Mouse (Mus musculus) gastrocnemius, postnatal 4 days (tissue): ENCODE measurements around the gene Edar. TPM values are rescaled to one million over a fixed set of nuclear protein-coding genes. Genes with fewer than 3 reads are reported as not detected.
"Not testable (repeated sequence)": the region's sequence is repeated elsewhere in the genome, so short reads cannot be mapped to it uniquely, and the experiment has no call there.

Source experiments
- DNase-seq, 2 experiments: peaks; one replicate each; pipeline ENCODE4 v3.0.0; 2021 to 2022; ENCODE audit warnings: low spot score in 2 of 2, mixed read lengths in 2 of 2
- long read RNA-seq, 2 experiments: library from polyadenylated mRNA; stranded (forward); transcript quantifications; one replicate each; pipeline ENCODE4 v2.0.0; 2021
- total RNA-seq, 2 experiments: library from RNA; stranded (reverse); gene quantifications; 2 replicates each; pipeline ENCODE4 v1.2.3; 2021

The Edar gene
- total RNA-seq = under 1 TPM; 0.37 to 0.52 TPM
- long read RNA-seq, experiment 1, partial matches to known transcripts = 1 of 3 reads
- long read RNA-seq, experiment 1, other reads (novel, unspliced or antisense) = 2 of 3 reads
- long read RNA-seq, experiment 2 = 0 reads

GRCm38 (mm10) chr10:58675533-58675932 lies at the start of gene Edar:
Edar (minus strand) TSS chr10:58675654.
- DNase-seq = peak; percentile 70 to 80

GRCm38 (mm10) chr10:58718110-58718509 lies 42.7 kb upstream of the Edar start, which contains the start of gene Gm17542:
Gm17542 (minus strand) TSS chr10:58718210.
- not testable (repeated sequence) for DNase-seq

GRCm38 (mm10) chr10:58714789-58715148 lies 39.3 kb upstream of the Edar start:
- DNase-seq = no peak

GRCm38 (mm10) chr10:58713855-58714788 lies 38.7 kb upstream of the Edar start:
- DNase-seq = no peak

- no peak for DNase-seq
Measured at GRCm38 (mm10) chr10:58713225-58713624, 37.8 kb upstream of the Edar start.

- no peak for DNase-seq
Measured at GRCm38 (mm10) chr10:58709021-58709420, 33.6 kb upstream of the Edar start.

GRCm38 (mm10) chr10:58700578-58700977 lies 25.1 kb upstream of the Edar start:
- no peak for DNase-seq

- no peak for DNase-seq
Measured at GRCm38 (mm10) chr10:58700160-58700559, 24.7 kb upstream of the Edar start.

GRCm38 (mm10) chr10:58698955-58699354 lies 23.5 kb upstream of the Edar start:
- DNase-seq = no peak

GRCm38 (mm10) chr10:58691051-58691450 lies 15.6 kb upstream of the Edar start:
- no peak for DNase-seq

GRCm38 (mm10) chr10:58679298-58679697 lies 3.8 kb upstream of the Edar start:
- DNase-seq = no peak

- DNase-seq = peak; percentile 64 to 77
Measured at GRCm38 (mm10) chr10:58673278-58674061, 2.0 kb downstream of the Edar start.

GRCm38 (mm10) chr10:58672557-58673277 lies 2.7 kb downstream of the Edar start:
- DNase-seq = no peak

GRCm38 (mm10) chr10:58663868-58664267 lies 11.6 kb downstream of the Edar start:
- no peak for DNase-seq

- DNase-seq = peak; percentile 36 to 66
Measured at GRCm38 (mm10) chr10:58663417-58663816, 12.0 kb downstream of the Edar start.

GRCm38 (mm10) chr10:58659268-58659986 lies 16.0 kb downstream of the Edar start:
- DNase-seq = no peak

GRCm38 (mm10) chr10:58657731-58658130 lies 17.7 kb downstream of the Edar start:
- no peak for DNase-seq

- DNase-seq = no peak
Measured at GRCm38 (mm10) chr10:58653679-58654078, 21.8 kb downstream of the Edar start.

GRCm38 (mm10) chr10:58652418-58653394 lies 22.7 kb downstream of the Edar start:
- DNase-seq = no peak
